Mouse (Mus musculus) liver, adult 2 months (tissue): ENCODE results near the gene Rbms1.

Source experiments
- CTCF ChIP-seq: fragments of 200-500 bp; IDR thresholded peaks from 2 replicates; pipeline ENCODE4 v1.5.1; 2011; ENCODE audit warnings: low read depth, low read length, control low read depth
- POLR2A ChIP-seq: fragments of 200-500 bp; IDR thresholded peaks from 2 replicates; pipeline ENCODE4 v1.6.1; 2011; ENCODE audit warnings: low read length, control low read depth; ENCODE audit not compliant: insufficient read depth; ENCODE audit errors: extremely low read depth

DNA sequence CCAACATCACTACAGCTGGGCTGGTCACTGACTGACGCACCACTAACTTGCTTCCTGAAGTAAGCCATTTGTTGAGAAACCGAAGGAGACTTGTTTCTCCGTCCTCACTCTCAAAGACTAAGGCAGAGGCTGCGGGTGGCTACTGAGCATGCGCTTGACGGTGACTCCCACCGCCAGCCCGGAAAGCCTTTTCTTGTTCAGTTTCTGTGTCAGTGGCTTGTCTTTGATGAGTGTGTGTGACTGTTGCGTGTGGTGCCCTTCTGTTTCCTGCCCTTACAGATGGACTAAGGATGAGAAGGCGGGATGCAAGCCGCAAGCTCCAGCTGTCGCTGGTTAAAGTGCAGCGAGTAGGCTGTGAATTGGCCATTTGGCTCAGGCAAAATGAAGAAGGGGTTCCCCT lies 245.6 kb downstream of the Rbms1 start:
- no peak for TF ChIP-seq CTCF
- no peak for TF ChIP-seq POLR2A
